Mouse (Mus musculus): ENCODE data around the gene Bmpr1b.

GRCm38 (mm10) chr3:141793755-141794154, 375.5 kb downstream of the Bmpr1b start:
- TF ChIP-seq CTCF (IDR thresholded peaks at IDR 0.05; ENCODE audit: low read depth, low read length) (no peak), POLR2A (IDR thresholded peaks at IDR 0.05; ENCODE audit: insufficient read depth, low read length) (no peak), EP300 (IDR thresholded peaks at IDR 0.05; ENCODE audit: insufficient read depth, low read depth, low read length) (no peak)

All from ES-Bruce4 (cell line).